Mouse (Mus musculus) embryonic facial prominence, embryonic 11.5 days (tissue): ENCODE data around the gene Creb3l1. TPM values are rescaled to one million over a fixed set of nuclear protein-coding genes. Genes with fewer than 3 reads are reported as not detected.

Experiments used
- ATAC-seq: fragments of 200-750 bp; cut with Nextera tagmentation; replicated peaks from 2 replicates; pipeline ENCODE4 v1.8.0; 2017; ENCODE audit warnings: low read depth; ENCODE audit not compliant: insufficient number of reproducible peaks, low FRiP score, low TSS enrichment
- DNase-seq: peaks from one replicate; pipeline ENCODE4 v3.0.0-alpha.2; 2015; ENCODE audit warnings: low spot score
- H3K27ac ChIP-seq: fragments of 300-500 bp; sonication (generic); replicated peaks from 2 replicates; pipeline ENCODE4 v1.5.1; 2014; ENCODE audit warnings: mild to moderate bottlenecking, low read depth, low read length, control low read depth
- H3K27me3 ChIP-seq: fragments of 300-500 bp; sonication (generic); 2 replicates; pipeline ENCODE4 v1.6.1; 2014; ENCODE audit warnings: mild to moderate bottlenecking, low read length, moderate library complexity, mixed read lengths; ENCODE audit not compliant: control insufficient read depth, insufficient read depth
- H3K36me3 ChIP-seq: fragments of 300-500 bp; sonication (generic); replicated peaks from 2 replicates; pipeline ENCODE4 v1.6.1; 2014; ENCODE audit warnings: low read depth, mild to moderate bottlenecking, low read length, moderate library complexity, mixed read lengths; ENCODE audit not compliant: control insufficient read depth, insufficient read depth
- H3K4me1 ChIP-seq: fragments of 300-500 bp; sonication (generic); 2 replicates; pipeline ENCODE4 v1.6.1; 2014; ENCODE audit warnings: low read length, mixed read lengths; ENCODE audit not compliant: control insufficient read depth, insufficient read depth
- H3K4me2 ChIP-seq: fragments of 300-500 bp; sonication (generic); 2 replicates; pipeline ENCODE4 v1.6.1; 2014; ENCODE audit warnings: low read depth, mild to moderate bottlenecking, control low read depth, low read length, moderate library complexity
- H3K4me3 ChIP-seq: fragments of 300-500 bp; sonication (generic); 2 replicates; pipeline ENCODE4 v1.5.1; 2014; ENCODE audit warnings: low read depth, low read length, control low read depth
- H3K9ac ChIP-seq: fragments of 300-500 bp; sonication (generic); replicated peaks from 2 replicates; pipeline ENCODE4 v1.6.1; 2014; ENCODE audit warnings: mild to moderate bottlenecking, control low read depth, low read length
- H3K9me3 ChIP-seq: fragments of 300-500 bp; sonication (generic); replicated peaks from 2 replicates; pipeline ENCODE4 v1.6.1; 2016; ENCODE audit warnings: mild to moderate bottlenecking, low read length, inconsistent platforms, mixed read lengths; ENCODE audit not compliant: control insufficient read depth
- WGBS: fragments of 180-500 bp; shearing (Covaris S2); extraction: QIAGEN DNeasy Blood & Tissue Kit; methylation state at CpG from one replicate; pipeline ENCODE4 v1.1.7; 2014; 5-methylcytosine and 5-hydroxymethylcytosine counted together
- polyA plus RNA-seq: library from polyadenylated mRNA; unstranded; fragments of >200 nt; fragmentation: Nextera tagmentation; extraction: Ambion mirVana; gene quantifications from 2 replicates; pipeline ENCODE4 v1.2.1, GENCODE M21; 2014

The Creb3l1 gene
- polyA plus RNA-seq, 1 experiment from 2014 or later, result 1.5 TPM

- Histone ChIP-seq H3K36me3 (no peaks in the 10 kb centered on the region), H3K27me3 (no peaks in the 10 kb centered on the region), H3K27ac (peak overlapping the region; percentile 39; the same call in 1 of the 2 replicates), H3K4me3 (0 out of 2 replicates have a peak overlapping the region, but pooled peaks have one; percentile 1), H3K4me1 (peaks cover 9% of the 10 kb centered on the region), H3K4me2 (peak overlapping the region; percentile 11), H3K9ac (peak overlapping the region; percentile 41; the same call in 1 of the 2 replicates), H3K9me3 (no peaks in the 10 kb centered on the region)
- DNase-seq (no peak), ATAC-seq (peak; percentile 35)
- 70% methylated on average over 17 of the region's 17 CpGs for WGBS
Measured at GRCm38 (mm10) chr2:91949411-91950274, 74.7 kb downstream of the Creb3l1 start.

DNA sequence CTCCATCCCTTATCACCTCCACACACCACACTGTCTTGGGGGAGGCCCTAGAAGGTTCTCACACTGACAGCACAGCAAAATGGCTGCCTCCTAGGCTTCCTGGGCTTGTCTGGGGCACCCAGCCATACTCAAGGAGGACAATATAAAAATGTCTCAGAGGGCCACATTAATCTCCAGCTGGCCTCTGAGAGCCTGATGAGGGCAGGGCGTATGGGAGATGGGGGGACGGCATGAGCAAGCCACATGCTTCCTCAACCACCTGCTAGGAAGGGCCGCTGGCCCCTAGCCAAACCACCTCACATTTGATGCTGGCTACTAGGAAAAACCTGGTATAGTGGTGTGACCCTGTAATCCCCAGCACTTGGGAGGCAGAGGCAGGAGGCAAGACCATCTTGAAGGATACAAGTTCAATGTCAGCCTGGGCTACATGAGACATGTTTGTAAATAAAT lies 75.5 kb downstream of the Creb3l1 start:
- Histone ChIP-seq H3K4me1 (peaks cover 9% of the 10 kb centered on the region), H3K4me3 (no peak overlapping the region), H3K27me3 (no peaks in the 10 kb centered on the region), H3K4me2 (no peak overlapping the region), H3K27ac (no peak overlapping the region), H3K36me3 (no peaks in the 10 kb centered on the region), H3K9ac (no peak overlapping the region), H3K9me3 (no peaks in the 10 kb centered on the region)
- 87% methylated on average over 3 of the region's 3 CpGs for WGBS
- no peak for DNase-seq
- ATAC-seq, result no peak

- Histone ChIP-seq H3K4me3 (no peak overlapping the region), H3K4me2 (no peak overlapping the region), H3K27me3 (no peaks in the 10 kb centered on the region), H3K36me3 (no peaks in the 10 kb centered on the region), H3K9me3 (no peaks in the 10 kb centered on the region), H3K27ac (no peak overlapping the region), H3K9ac (no peak overlapping the region; the same call in 1 of the 2 replicates), H3K4me1 (peaks cover 9% of the 10 kb centered on the region)
- 72% methylated on average over 6 of the region's 6 CpGs for WGBS
- ATAC-seq (no peak), DNase-seq (no peak)
Measured at GRCm38 (mm10) chr2:91948151-91948509, 76.2 kb downstream of the Creb3l1 start.

GRCm38 (mm10) chr2:91947397-91948150 lies 76.7 kb downstream of the Creb3l1 start:
- Histone ChIP-seq H3K4me3 (no peak overlapping the region), H3K4me1 (peaks cover 9% of the 10 kb centered on the region)
- no peak for ATAC-seq

GRCm38 (mm10) chr2:91946836-91947235 lies 77.5 kb downstream of the Creb3l1 start:
- no peak for ATAC-seq
- no peak overlapping the region for H3K4me2 ChIP-seq
- WGBS, result 71% methylated on average over 6 of the region's 6 CpGs
- DNase-seq, result no peak
- H3K27me3 ChIP-seq, result no peaks in the 10 kb centered on the region
- H3K4me1 ChIP-seq, result peaks cover 9% of the 10 kb centered on the region
- H3K9me3 ChIP-seq, result no peaks in the 10 kb centered on the region
- H3K4me3 ChIP-seq, result no peak overlapping the region
- no peak overlapping the region for H3K27ac ChIP-seq
- no peak overlapping the region for H3K9ac ChIP-seq
- no peaks in the 10 kb centered on the region for H3K36me3 ChIP-seq

More at GRCm38 (mm10) chr2:91947397-91948150, 76.7 kb downstream of the Creb3l1 start:
- no peak overlapping the region for H3K4me2 ChIP-seq
- H3K9ac ChIP-seq, result no peak overlapping the region; the same call in 1 of the 2 replicates
- H3K36me3 ChIP-seq, result no peaks in the 10 kb centered on the region
- WGBS, result 50% methylated on average over 11 of the region's 11 CpGs
- no peak overlapping the region for H3K27ac ChIP-seq
- DNase-seq, result no peak
- no peaks in the 10 kb centered on the region for H3K27me3 ChIP-seq
- no peaks in the 10 kb centered on the region for H3K9me3 ChIP-seq

GRCm38 (mm10) chr2:91945483-91945882 lies 78.8 kb downstream of the Creb3l1 start, which contains the start of gene Gm9821:
Gm9821 (plus strand) TSS chr2:91945703.
- H3K4me1 ChIP-seq, result peaks cover 9% of the 10 kb centered on the region
- H3K27me3 ChIP-seq, result no peaks in the 10 kb centered on the region
- ATAC-seq (no peak), DNase-seq (no peak)
- H3K4me3 ChIP-seq, result no peak within 1 kb of the TSS
- H3K36me3 ChIP-seq, result no peaks in the 10 kb centered on the region; the same call in 1 of the 2 replicates
- no peak within 1 kb of the TSS for H3K27ac ChIP-seq
- no peak within 1 kb of the TSS for H3K4me2 ChIP-seq
- WGBS, result 86% methylated on average over 18 of the region's 18 CpGs
- no peak within 1 kb of the TSS for H3K9ac ChIP-seq
- no peaks in the 10 kb centered on the region for H3K9me3 ChIP-seq

DNA sequence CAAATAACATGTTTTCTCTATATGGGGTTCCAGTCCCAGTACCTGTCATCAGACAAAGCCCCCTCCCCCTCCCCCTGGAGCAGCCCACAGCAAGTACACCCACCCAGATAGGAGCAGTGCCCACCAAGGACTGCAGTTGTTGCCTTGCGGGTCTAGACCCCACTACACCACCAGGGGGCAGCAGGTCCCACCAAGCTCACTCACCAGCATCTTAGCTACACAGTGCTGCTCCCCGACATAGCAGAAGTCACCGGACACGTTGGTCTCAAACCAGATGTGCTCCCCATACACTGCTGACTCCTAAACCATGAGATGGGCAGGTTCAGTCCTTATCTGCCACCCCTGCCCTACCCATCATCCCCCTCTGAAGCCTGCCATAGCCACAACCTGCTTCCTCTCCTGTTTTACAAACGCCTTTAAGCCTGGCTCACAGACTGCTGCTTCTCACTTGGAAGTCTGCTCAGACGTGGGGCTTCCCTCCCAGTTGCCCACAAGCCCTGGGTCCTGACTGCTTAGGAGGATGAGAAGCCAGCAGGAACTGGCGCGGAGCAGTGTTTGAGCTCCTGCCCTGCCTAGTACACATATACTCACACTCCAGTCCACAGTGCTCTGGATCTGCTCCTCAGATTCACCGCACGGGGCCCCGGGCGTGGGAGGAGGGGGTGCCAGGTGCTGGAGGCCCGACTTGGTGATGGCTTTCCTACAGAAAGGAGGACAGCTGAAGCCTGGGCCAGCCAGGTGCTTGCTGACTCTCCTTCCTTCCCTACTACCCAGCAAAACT lies 79.9 kb downstream of the Creb3l1 start:
- Histone ChIP-seq H3K9me3 (no peaks in the 10 kb centered on the region), H3K27me3 (no peaks in the 10 kb centered on the region), H3K4me3 (no peak overlapping the region), H3K9ac (no peak overlapping the region), H3K4me2 (no peak overlapping the region), H3K36me3 (no peaks in the 10 kb centered on the region; the same call in 1 of the 2 replicates), H3K27ac (no peak overlapping the region), H3K4me1 (peaks cover 5% of the 10 kb centered on the region; the same call in 1 of the 2 replicates)
- peak; percentile 73 for ATAC-seq
- DNase-seq, result peak; percentile 79
- WGBS, result 41% methylated on average over 13 of the region's 13 CpGs
